Mouse (Mus musculus) C3H10T1/2 (cell line): ENCODE results near the gene Dlg1. TPM values are rescaled to one million over a fixed set of nuclear protein-coding genes. Genes with fewer than 3 reads are reported as not detected.

Source experiments
- polyA plus RNA-seq, 2 experiments: library from polyadenylated mRNA; unstranded; fragments of >200 nt; fragmentation: generic; extraction: Trizol; gene quantifications; one replicate each; pipeline ENCODE4 v1.2.1; 2012; ENCODE audit warnings: missing spikeins in 2 of 2

Gene Dlg1
- 10 to 100 TPM in 1 of 2 experiments, under 1 TPM in 1; 0.62 to 10.9 TPM for polyA plus RNA-seq

GRCm38 (mm10) chr16:31663379-31664286 lies at the start of gene Dlg1:
TSS of gene Dlg1 (plus strand) at chr16:31663443.

DNA sequence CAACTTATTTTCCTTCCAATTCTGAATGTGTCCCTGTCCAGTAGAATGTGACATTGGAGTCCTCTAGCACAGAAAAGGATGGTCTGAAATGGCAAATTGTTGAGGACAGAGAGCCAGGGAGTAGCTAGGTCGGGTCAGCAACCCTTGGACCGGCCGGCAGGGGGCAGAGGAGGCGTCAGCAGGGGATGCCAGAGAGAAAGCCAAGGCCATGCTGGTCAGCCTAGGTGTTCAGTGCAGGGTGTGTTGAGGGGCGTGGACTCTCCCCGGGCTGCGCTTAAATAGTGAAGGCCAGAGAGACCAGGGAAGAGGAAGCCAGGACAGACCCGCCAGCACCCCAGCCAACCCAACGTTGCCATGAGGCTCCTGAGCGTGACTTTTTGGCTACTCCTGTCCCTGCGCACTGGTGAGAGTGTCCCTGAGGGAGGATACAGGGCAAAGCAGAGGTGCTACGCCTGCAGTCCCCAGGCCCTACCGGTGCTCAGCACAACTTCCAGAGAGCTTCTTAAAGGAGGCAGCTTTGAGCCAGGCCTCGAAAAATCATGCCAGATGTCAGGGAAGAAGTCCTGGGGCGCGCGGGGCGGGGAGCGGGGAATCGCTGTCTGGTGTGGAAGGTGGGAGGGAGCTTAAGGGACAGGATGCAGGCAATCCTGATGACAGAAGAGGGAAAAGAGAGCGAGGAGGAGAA lies 215.5 kb downstream of the Dlg1 start, which contains the start of gene Meltf:
Meltf (plus strand) TSS at position 238 of the 685 bp plus-strand sequence.

Other genes with a start within 250 kb of the Dlg1 start
- under 1 TPM in 1 of 2 experiments, not detected in 1; 0.04 TPM for gene Bdh1, start 241.2 kb upstream of the Dlg1 start, polyA plus RNA-seq
- gene Meltf, start 215.4 kb downstream of the Dlg1 start, polyA plus RNA-seq = under 1 TPM; 0.02 to 0.42 TPM